Mouse (Mus musculus): ENCODE measurements around the gene Tm9sf2. TPM values are rescaled to one million over a fixed set of nuclear protein-coding genes. Genes with fewer than 3 reads are reported as not detected.
A peak's percentile ranks its signal among the peaks of the same experiment; 100 is the strongest.
"Not testable (repeated sequence)": the region's sequence is repeated elsewhere in the genome, so short reads cannot be mapped to it uniquely, and the experiment has no call there.

Tm9sf2 gene
- total and polyA plus RNA-seq, 2 experiments, result 132 to 157 TPM

DNA sequence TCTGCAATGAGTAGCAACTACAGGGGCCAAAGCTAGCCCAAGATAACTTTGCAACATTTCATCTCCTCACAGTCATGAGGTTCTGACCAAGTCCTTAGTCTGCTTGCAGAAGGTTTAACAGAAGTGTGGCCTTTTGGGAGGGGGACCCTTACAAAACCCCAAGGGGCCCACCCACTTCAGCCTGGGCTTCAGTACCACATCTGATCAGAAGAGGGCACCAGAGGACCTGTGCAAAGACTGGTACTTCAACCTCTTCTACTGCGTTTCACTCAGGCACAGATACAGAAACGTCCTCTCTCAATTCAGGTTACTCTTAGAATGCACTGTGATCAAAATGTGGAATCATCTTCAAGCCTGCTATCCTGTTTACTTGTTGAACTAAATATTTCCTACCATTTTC lies 42.3 kb upstream of the Tm9sf2 start:
- peak; percentile 82 for TF ChIP-seq CTCF (IDR thresholded peaks at IDR 0.05; ENCODE audit: low read depth, low read length)
- TF ChIP-seq POLR2A (IDR thresholded peaks at IDR 0.05; ENCODE audit: extremely low read depth, insufficient read depth, low read length), result no peak

DNA sequence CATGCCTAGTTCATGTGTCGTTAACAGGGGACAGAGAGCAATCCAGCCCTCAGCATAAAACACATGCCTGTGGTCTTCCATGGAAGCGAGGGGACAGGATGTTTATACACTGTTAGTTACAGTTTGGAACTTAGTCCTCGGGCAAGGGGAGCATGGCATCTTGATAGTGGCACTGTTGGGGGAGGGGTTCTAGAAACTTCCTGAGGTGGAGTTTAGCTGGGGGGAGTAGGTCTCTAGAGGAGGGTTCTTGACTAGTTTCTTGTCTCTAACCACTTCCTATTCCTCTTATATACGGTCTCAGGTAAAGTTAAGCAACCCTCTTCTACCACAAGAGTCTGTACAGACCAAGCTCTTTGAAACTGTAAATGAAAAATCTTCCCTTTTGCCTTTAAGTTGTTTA lies 40.6 kb upstream of the Tm9sf2 start:
- H3K36me3 ChIP-seq (ENCODE audit: control insufficient read depth, insufficient read depth, low read length), result no peaks in the 10 kb centered on the region
- no peak overlapping the region for H3K9ac ChIP-seq (ENCODE audit: low read depth, low read length)
- no peaks in the 10 kb centered on the region for H3K79me2 ChIP-seq (ENCODE audit: control insufficient read depth, insufficient read depth, low read length)
- H3K4me1 ChIP-seq (ENCODE audit: control insufficient read depth, insufficient read depth, low read length), result peaks cover 8% of the 10 kb centered on the region
- no peaks in the 10 kb centered on the region for H3K27me3 ChIP-seq (ENCODE audit: control insufficient read depth, insufficient read depth, low read length)
- 67% methylated on average over 4 of the region's 4 CpGs for WGBS
- H3K4me3 ChIP-seq (ENCODE audit: insufficient read depth, low read depth, low read length), result no peak overlapping the region
- DNase-seq (ENCODE audit: extremely low read depth, low read depth, low spot score), result no peak
- H3K27ac ChIP-seq (replicated peaks; ENCODE audit: insufficient read depth, low read depth, low read length), result no peak overlapping the region
- no peak for TF ChIP-seq CTCF (IDR thresholded peaks at IDR 0.05; ENCODE audit: low read depth, low read length)
- TF ChIP-seq POLR2A (IDR thresholded peaks at IDR 0.05; ENCODE audit: extremely low read depth, insufficient read depth, low read length), result no peak

More for the DNA sequence above, 42.3 kb upstream of the Tm9sf2 start:
- Histone ChIP-seq H3K9ac (ENCODE audit: low read depth, low read length) (no peak overlapping the region), H3K36me3 (ENCODE audit: control insufficient read depth, insufficient read depth, low read length) (no peaks in the 10 kb centered on the region), H3K79me2 (ENCODE audit: control insufficient read depth, insufficient read depth, low read length) (no peaks in the 10 kb centered on the region), H3K4me3 (ENCODE audit: insufficient read depth, low read depth, low read length) (no peak overlapping the region), H3K27ac (replicated peaks; ENCODE audit: insufficient read depth, low read depth, low read length) (no peak overlapping the region), H3K4me1 (ENCODE audit: control insufficient read depth, insufficient read depth, low read length) (peaks cover 8% of the 10 kb centered on the region), H3K27me3 (ENCODE audit: control insufficient read depth, insufficient read depth, low read length) (no peaks in the 10 kb centered on the region)
- DNase-seq (ENCODE audit: extremely low read depth, low read depth, low spot score), result peak; percentile 28
- 4% methylated on average over 2 of the region's 2 CpGs for WGBS

DNA sequence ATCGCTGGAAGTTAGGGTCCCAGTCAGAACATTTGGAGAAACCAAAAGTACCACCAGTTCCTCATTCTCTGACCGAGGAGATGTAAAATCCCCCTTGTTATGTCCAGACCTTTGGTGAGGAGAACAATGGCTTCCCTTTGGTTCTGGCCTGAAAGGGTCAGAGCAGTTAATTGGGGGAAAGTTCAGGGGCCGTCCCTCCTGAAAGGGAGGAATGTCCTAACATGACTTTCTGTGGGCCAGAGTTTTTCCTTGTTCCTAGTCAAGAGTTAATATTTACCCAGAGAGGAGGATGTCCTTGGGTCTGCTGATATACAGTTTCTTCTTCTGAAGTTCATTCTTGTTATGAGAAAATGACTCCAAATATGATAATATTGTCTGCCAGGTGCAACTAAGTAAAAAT lies 38.8 kb upstream of the Tm9sf2 start:
- not testable (repeated sequence) for H3K4me1 ChIP-seq (ENCODE audit: control insufficient read depth, insufficient read depth, low read length); H3K4me3 ChIP-seq (ENCODE audit: insufficient read depth, low read depth, low read length); H3K79me2 ChIP-seq (ENCODE audit: control insufficient read depth, insufficient read depth, low read length); H3K9ac ChIP-seq (ENCODE audit: low read depth, low read length); H3K27me3 ChIP-seq (ENCODE audit: control insufficient read depth, insufficient read depth, low read length); H3K36me3 ChIP-seq (ENCODE audit: control insufficient read depth, insufficient read depth, low read length)
- peak overlapping the region; percentile 72 for H3K27ac ChIP-seq (replicated peaks; ENCODE audit: insufficient read depth, low read depth, low read length)
- peak; percentile 59 for DNase-seq (ENCODE audit: extremely low read depth, low read depth, low spot score)
- WGBS, result 55% methylated on average over 3 of the region's 3 CpGs

DNA sequence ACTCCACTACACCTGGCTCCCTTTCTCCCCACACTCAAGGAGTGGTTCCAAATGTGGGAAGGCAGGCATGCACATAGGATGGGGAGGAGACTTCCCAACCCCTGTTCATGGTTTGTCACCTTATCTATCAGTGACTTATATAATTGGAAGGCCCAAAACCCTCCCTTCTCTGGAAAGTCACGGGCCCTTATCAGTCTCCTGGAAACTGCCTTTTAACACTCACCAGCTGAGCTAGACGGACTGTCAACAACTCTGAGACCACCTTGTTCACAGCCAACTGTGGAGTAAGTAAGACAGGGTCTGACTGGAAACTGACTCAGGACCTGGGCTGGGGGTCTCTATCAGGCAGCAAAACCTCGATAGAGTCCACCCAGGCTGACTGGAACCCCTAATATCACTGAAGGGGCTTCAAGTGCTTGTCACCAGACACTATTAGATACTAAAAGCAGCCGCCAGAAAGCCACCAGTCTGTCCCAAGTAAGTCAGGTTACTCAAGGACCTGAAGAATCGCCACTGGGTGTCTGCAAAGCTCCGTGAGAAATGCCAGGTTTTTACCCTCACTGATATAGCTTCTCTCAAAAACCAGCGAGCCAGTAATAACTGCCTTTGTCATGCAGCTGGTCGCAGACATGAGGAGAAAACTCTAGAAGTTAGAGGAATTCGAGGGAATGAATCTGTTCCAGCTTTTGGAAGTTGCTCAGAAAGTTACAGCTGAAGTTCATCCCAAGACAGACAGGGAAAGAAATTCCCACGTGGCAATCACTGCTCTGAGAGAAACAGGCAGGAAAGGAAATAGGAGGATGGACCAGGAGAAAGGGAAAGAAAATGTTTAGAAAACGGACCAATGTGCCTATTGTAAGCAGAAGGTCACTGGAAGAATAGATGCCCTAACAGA lies 37.8 kb upstream of the Tm9sf2 start:
- DNase-seq (ENCODE audit: extremely low read depth, low read depth, low spot score), result no peak
- H3K9ac ChIP-seq (ENCODE audit: low read depth, low read length), result no peak overlapping the region; the same call in 1 of the 2 replicates
- no peak overlapping the region for H3K4me3 ChIP-seq (ENCODE audit: insufficient read depth, low read depth, low read length)
- H3K27ac ChIP-seq (replicated peaks; ENCODE audit: insufficient read depth, low read depth, low read length), result peak overlapping the region; percentile 56
- WGBS, result 85% methylated on average over 11 of the region's 11 CpGs
- TF ChIP-seq POLR2A (IDR thresholded peaks at IDR 0.05; ENCODE audit: extremely low read depth, insufficient read depth, low read length) (no peak), CTCF (IDR thresholded peaks at IDR 0.05; ENCODE audit: low read depth, low read length) (no peak)
- H3K36me3 ChIP-seq (ENCODE audit: control insufficient read depth, insufficient read depth, low read length), result no peaks in the 10 kb centered on the region
- peaks cover 8% of the 10 kb centered on the region for H3K4me1 ChIP-seq (ENCODE audit: control insufficient read depth, insufficient read depth, low read length)
- H3K27me3 ChIP-seq (ENCODE audit: control insufficient read depth, insufficient read depth, low read length), result no peaks in the 10 kb centered on the region
- no peaks in the 10 kb centered on the region for H3K79me2 ChIP-seq (ENCODE audit: control insufficient read depth, insufficient read depth, low read length)

DNA sequence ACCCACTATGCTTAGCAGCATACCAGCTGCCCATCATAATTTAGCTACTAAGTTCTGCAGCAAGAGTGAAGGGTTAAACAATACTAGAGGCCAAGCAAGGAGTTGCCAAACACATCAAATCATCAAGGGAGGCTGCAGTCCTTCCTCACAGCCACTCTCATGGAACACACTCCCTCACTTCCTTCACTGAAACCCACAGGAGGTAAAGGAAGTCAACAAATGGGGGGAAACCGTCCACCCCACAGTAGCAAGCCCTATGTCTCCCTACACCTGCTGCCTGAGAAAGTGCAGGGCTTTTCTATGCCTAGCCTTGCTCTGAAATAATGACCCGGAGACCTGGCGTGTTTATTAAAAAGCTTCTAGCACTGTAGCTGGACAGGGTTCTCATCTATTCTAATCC lies 36.9 kb upstream of the Tm9sf2 start:
- no peak for DNase-seq (ENCODE audit: extremely low read depth, low read depth, low spot score)
- Histone ChIP-seq H3K36me3 (ENCODE audit: control insufficient read depth, insufficient read depth, low read length) (no peaks in the 10 kb centered on the region), H3K27ac (replicated peaks; ENCODE audit: insufficient read depth, low read depth, low read length) (no peak overlapping the region), H3K27me3 (ENCODE audit: control insufficient read depth, insufficient read depth, low read length) (no peaks in the 10 kb centered on the region), H3K4me1 (ENCODE audit: control insufficient read depth, insufficient read depth, low read length) (peaks cover 8% of the 10 kb centered on the region), H3K9ac (ENCODE audit: low read depth, low read length) (no peak overlapping the region), H3K4me3 (ENCODE audit: insufficient read depth, low read depth, low read length) (no peak overlapping the region), H3K79me2 (ENCODE audit: control insufficient read depth, insufficient read depth, low read length) (no peaks in the 10 kb centered on the region)
- 88% methylated on average over 3 of the region's 3 CpGs for WGBS
- TF ChIP-seq POLR2A (IDR thresholded peaks at IDR 0.05; ENCODE audit: extremely low read depth, insufficient read depth, low read length) (no peak), CTCF (IDR thresholded peaks at IDR 0.05; ENCODE audit: low read depth, low read length) (no peak)

DNA sequence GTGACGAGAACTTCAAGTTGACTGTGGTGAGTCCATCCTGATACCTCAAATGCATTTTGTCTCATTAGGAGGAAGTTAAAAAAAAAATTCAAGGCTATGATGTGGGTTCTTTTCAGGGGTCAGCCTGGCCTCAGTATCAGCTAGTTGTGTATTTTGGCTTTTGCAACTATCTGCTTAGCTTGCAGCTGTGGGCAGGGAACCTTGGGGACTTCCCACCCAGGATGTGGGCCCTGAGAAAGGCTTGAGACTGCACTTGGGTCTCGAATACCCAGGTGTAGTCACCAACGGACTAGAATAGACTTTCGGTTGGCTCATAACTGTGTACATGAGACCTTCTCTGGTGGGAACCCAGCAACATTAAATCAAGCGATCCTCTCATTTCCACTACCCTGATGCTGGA lies 33.4 kb upstream of the Tm9sf2 start:
- Histone ChIP-seq H3K27ac (replicated peaks; ENCODE audit: insufficient read depth, low read depth, low read length) (no peak overlapping the region), H3K36me3 (ENCODE audit: control insufficient read depth, insufficient read depth, low read length) (no peaks in the 10 kb centered on the region), H3K9ac (ENCODE audit: low read depth, low read length) (no peak overlapping the region), H3K4me3 (ENCODE audit: insufficient read depth, low read depth, low read length) (no peak overlapping the region), H3K79me2 (ENCODE audit: control insufficient read depth, insufficient read depth, low read length) (no peaks in the 10 kb centered on the region), H3K4me1 (ENCODE audit: control insufficient read depth, insufficient read depth, low read length) (peaks cover 4% of the 10 kb centered on the region), H3K27me3 (ENCODE audit: control insufficient read depth, insufficient read depth, low read length) (no peaks in the 10 kb centered on the region)
- WGBS, result 87% methylated on average over 5 of the region's 5 CpGs
- no peak for DNase-seq (ENCODE audit: extremely low read depth, low read depth, low spot score)
- no peak for TF ChIP-seq POLR2A (IDR thresholded peaks at IDR 0.05; ENCODE audit: extremely low read depth, insufficient read depth, low read length)
- no peak for TF ChIP-seq CTCF (IDR thresholded peaks at IDR 0.05; ENCODE audit: low read depth, low read length)
